Mouse (Mus musculus) bone marrow, adult 2 months (tissue): Measurements from ENCODE around the gene Eef1g. TPM values are rescaled to one million over a fixed set of nuclear protein-coding genes. Genes with fewer than 3 reads are reported as not detected.

Experiments
- H3K27ac ChIP-seq: fragments of 200-500 bp; 2 replicates; pipeline ENCODE4 v1.5.1; 2012; ENCODE audit warnings: low read depth, mild to moderate bottlenecking, control low read depth, inconsistent platforms, low read length; ENCODE audit not compliant: control insufficient read depth, poor library complexity, insufficient read depth
- H3K4me1 ChIP-seq: fragments of 200-500 bp; 2 replicates; pipeline ENCODE4 v1.6.1; 2011; ENCODE audit warnings: low read length; ENCODE audit not compliant: control insufficient read depth, insufficient read depth
- H3K4me3 ChIP-seq: fragments of 200-500 bp; replicated peaks from 2 replicates; pipeline ENCODE3; 2011; ENCODE audit warnings: mild to moderate bottlenecking, low read depth, low read length, control low read depth; ENCODE audit not compliant: control insufficient read depth
- CTCF ChIP-seq: fragments of 200-500 bp; IDR thresholded peaks from 2 replicates; pipeline ENCODE4 v1.5.1; 2011; ENCODE audit warnings: low read length, control low read depth; ENCODE audit not compliant: control insufficient read depth, insufficient read depth
- POLR2A ChIP-seq: fragments of 200-500 bp; IDR thresholded peaks from 2 replicates; pipeline ENCODE4 v1.6.1; 2011; ENCODE audit warnings: low read depth, mild to moderate bottlenecking, control low read depth, low read length, borderline replicate concordance; ENCODE audit not compliant: control insufficient read depth
- WGBS: fragments of 180-500 bp; shearing (Covaris S2); methylation state at CpG from one replicate; pipeline ENCODE4 v1.1.7; 2018; 5-methylcytosine and 5-hydroxymethylcytosine counted together
- polyA plus RNA-seq: library from polyadenylated mRNA; stranded (reverse); fragments of >200 nt; gene quantifications from 2 replicates; pipeline ENCODE4 v1.2.4, GENCODE M21; 2011; ENCODE audit warnings: low replicate concordance; ENCODE audit not compliant: missing spikeins, insufficient read depth, insufficient read length

Eef1g gene
- polyA plus RNA-seq, 1 experiment = 224 TPM

DNA sequence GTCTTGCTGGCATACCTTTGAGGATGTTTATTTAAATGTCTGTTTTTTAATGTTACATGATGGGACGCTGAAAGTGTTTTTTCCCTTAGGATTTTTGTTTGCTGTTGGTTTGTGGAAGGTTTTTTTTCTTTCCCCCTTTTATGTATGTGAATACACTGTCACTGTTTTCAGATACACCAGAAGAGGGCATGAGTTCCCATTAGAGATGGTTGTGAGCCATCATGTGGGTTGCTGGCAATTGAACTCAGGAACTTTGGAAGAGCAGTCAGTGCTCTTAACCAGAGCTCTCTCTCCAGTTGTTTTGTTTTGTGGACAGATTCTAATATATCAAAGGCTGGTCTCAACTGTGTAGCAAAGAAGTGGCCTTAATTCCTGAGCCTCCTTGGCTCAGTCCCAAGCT lies 7.8 kb downstream of the Eef1g start:
- H3K4me3 ChIP-seq = no peak overlapping the region
- no peaks in the 10 kb centered on the region for H3K4me1 ChIP-seq
- TF ChIP-seq CTCF (no peak), POLR2A (no peak)
- 91% methylated on average over 1 of the region's 1 CpGs for WGBS
- H3K27ac ChIP-seq = no peak overlapping the region

DNA sequence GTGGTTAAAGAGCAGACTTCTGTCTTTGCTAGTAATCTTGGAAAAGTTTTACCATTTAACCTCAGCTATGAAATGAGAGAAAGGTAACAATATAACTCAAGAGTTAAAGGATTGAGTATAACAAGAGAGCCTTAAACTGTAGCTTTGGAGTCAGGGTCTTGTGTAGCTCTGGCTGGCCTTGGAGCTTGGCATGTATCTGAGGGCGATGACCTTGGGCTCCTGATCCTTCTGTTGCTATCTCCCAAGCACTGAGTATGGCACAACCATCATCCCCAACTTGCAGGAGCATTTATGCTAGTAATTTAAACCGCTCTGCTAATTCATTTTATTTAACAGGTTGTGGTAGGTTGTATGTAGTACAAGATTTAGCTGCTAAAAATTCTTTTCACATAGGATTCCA lies 8.7 kb downstream of the Eef1g start:
- TF ChIP-seq CTCF (no peak), POLR2A (no peak)
- WGBS = 90% methylated on average over 2 of the region's 2 CpGs
- H3K27ac ChIP-seq = no peak overlapping the region
- no peak overlapping the region for H3K4me3 ChIP-seq
- H3K4me1 ChIP-seq = peaks cover under 1% of the 10 kb centered on the region; the same call in 1 of the 2 replicates

DNA sequence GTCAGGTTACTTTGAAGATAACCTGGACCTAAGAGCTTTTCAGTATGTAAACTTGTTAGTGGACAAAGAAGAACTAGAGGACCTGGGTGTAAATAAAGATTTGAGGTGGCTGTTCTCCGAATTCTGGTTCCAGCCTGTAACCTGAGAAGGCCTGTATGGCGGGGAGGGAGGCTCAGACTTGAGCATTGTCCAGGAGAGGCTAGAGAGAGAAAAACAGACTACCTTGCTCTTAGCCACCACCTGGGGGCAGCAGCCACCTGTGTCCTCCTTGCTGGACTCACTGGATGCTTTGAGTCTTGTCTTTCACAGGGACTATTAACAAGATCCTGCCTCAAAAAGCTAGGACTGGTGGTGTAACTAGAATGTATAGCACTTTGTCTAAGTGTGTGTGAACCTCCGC lies 9.7 kb downstream of the Eef1g start:
- H3K27ac ChIP-seq = no peak overlapping the region
- peaks cover 3% of the 10 kb centered on the region; the same call in 1 of the 2 replicates for H3K4me1 ChIP-seq
- 58% methylated on average over 3 of the region's 3 CpGs for WGBS
- H3K4me3 ChIP-seq = no peak overlapping the region
- TF ChIP-seq POLR2A (no peak), CTCF (peak; percentile 90)

DNA sequence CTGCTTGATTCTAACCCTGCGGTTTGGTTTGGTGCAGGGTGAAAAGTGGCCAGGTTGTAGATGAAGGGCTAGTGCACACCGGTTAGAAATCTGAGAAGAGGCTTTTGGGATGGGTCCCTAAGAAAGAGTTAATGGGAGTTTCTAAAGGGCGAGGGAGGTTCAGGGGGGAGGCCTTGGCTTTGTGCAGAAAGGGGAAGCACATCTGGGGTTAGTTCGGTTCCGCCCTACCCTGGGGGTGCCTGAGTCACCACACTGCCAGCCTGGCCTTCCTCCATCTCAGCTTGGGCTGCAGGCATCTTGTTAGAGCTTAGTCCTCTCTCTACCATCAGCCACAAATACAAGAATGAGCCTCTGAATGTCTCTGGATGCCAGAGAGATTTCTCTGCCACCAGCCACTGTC lies 13.9 kb downstream of the Eef1g start:
- Histone ChIP-seq H3K4me3 (no peak overlapping the region), H3K4me1 (peaks cover 3% of the 10 kb centered on the region), H3K27ac (peak overlapping the region; percentile 32)
- 10% methylated on average over 5 of the region's 5 CpGs for WGBS
- TF ChIP-seq CTCF = no peak
- TF ChIP-seq POLR2A = no peak; the same call in 1 of the 2 replicates

DNA sequence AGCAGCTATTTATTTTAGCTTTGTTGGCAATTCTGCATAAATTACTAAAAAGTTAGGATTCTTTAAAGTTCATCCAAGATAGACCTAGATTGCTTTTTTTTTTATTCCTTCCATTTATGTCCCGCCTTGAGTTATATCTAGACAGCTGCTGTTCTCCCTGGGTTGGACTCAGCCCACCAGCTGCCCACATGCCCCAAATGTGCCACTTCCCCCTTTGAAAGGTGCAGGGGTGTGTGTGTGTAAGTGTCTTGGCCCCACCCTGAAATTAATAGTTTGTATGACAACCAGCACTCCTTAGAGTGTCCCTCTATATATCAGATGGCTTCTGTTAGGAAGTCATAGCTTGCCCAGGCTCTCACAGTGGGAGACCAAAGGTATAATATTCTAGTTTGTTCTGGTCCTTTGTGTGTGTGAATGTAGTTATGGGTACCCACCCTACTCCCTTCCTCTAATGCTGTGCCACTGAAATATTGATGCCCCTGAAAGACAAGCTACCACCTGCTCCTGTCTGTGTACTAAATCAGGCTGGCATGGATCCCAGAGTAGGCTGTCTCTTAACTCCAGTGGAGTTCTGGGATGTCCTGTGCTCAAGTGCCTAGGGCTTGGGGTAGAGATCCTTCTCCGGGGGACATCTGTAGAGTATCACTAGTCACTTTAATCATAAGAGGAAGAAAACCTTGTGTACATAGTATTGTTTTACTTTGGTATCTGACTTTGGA lies 14.8 kb downstream of the Eef1g start:
- H3K4me1 ChIP-seq = peaks cover 3% of the 10 kb centered on the region
- no peak overlapping the region for H3K4me3 ChIP-seq
- H3K27ac ChIP-seq = no peak overlapping the region; the same call in 1 of the 2 replicates
- 51% methylated on average over 2 of the region's 2 CpGs for WGBS
- TF ChIP-seq POLR2A = no peak

DNA sequence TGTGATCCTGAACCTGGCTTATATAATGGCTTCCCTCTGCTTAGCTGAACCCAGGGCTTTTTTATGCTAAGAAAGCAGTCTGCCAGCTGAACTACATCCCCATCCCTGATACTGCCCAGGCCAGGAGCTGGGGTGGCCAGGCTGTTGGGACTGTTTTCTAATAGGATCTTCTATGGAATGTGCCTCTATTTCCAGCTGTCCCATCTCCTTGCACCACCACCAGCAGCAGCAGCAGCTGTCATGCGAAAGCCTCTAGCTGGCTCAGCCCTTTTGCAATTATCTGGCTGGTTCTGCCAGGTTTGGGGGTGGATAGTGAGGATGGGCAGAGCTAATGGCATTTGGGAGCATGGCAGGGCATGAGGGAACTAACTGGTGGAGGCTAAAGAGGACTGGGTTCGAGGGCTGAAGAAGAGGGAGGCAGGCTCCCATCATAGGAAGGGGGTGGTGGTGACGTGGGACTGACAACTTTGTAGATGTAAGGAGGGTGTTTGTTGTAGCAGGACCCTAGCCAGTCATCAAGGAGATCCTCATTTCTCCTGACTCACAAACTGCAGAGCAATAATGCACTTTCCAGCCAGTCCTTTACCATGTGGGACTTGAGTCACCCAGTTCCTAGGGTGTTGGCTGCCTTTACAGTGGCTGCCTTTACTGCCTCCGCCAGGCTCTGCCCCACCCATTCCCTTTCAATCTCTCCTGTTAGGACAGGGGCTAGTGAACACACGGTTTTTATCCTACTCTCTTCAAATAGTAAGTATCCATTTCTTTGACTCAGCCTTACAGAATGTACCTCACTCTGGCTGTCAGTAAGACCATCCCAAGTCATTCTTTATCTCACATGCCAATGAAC lies 15.7 kb downstream of the Eef1g start:
- 57% methylated on average over 5 of the region's 5 CpGs for WGBS
- peaks cover 3% of the 10 kb centered on the region for H3K4me1 ChIP-seq
- TF ChIP-seq CTCF (no peak), POLR2A (no peak)
- H3K4me3 ChIP-seq = no peak overlapping the region
- H3K27ac ChIP-seq = peak overlapping the region; percentile 67

DNA sequence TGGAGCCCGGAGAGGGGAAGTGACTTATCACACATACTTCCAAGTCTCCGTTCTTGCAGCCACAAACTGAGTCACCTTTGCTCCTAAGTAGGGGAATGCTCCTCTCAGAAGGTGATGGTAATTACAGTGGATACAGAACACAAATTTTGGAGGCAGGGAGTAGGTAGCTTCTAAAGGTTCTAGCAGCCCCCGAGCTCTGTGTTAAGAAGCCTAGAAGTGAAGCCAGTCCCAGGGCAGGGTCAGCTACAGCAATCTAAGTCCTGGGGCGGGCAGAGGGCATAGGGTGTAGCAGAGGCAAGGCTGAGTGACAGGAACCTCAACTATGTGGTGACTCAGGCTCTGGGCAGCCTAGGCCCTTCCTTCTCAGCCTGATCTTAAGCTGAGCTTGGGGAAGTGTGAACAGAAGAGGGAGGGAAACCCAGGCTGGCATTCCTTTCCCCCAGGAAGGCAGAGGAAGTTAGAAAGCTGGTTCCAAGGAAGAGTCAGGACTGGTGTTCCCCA lies 16.4 kb downstream of the Eef1g start:
- WGBS = 20% methylated on average over 4 of the region's 4 CpGs
- H3K4me3 ChIP-seq = no peak overlapping the region
- peaks cover 3% of the 10 kb centered on the region for H3K4me1 ChIP-seq
- no peak for TF ChIP-seq CTCF
- TF ChIP-seq POLR2A = no peak
- peak overlapping the region; percentile 67 for H3K27ac ChIP-seq

DNA sequence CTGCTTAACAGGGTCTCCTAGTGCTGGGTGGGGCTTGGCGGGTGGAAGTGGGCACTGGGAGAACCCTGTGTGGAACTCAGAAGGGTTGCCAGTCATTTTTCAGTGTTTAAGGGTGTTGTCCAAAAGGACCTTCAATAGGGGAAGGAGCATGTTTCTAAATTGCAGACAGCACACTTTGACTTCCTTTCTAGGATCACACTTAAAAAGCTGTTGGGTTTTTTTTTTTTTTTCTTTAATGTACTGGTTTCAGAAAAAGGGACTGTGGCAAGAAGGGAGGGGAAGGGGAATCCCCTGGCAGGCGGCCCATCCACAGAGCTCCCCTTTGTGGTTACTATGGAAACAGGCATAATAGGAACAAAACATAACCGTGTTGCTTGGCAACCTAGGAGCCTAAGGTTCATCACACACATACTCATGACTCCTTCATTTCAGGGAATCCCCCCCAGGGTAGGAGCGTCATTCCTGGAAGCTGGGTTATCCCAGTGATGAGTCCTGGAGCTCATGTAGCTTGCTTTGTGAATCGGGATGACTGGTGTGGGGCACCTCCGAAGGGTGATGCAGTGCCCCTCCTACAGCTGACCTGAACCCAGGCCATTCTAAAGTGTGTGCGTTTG lies 17.5 kb downstream of the Eef1g start:
- H3K4me1 ChIP-seq = peaks cover 3% of the 10 kb centered on the region
- no peak for TF ChIP-seq POLR2A
- TF ChIP-seq CTCF = no peak
- H3K27ac ChIP-seq = peak overlapping the region; percentile 53
- H3K4me3 ChIP-seq = no peak overlapping the region
- WGBS = 13% methylated on average over 7 of the region's 7 CpGs
